Comparison of ENCODE assay signal across 14 mouse cellular contexts in genomic region chr19:16870501-16871191, GRCm38 (mm10). TPM values are rescaled to one million over a fixed set of nuclear protein-coding genes. Genes with fewer than 3 reads are reported as not detected.
DNase-seq lines count a peak whose midpoint lies in the region; ATAC-seq and TF ChIP-seq lines count a peak whose summit lies in the region.
"Had no signal": no experiment of that assay in that cellular context is flagged by ENCODE, and none has a peak within 500 bp of the region (broad histone marks: within the 10 kb centered on the region; RNA-seq: fewer than 3 reads in every experiment).

No protein-coding gene starts in this region.

- DNase-seq in forebrain, embryonic 11.5 days (ENCODE audit: low spot score), result peak; percentile 68
- DNase-seq in kidney, postnatal 4 days, result peak; percentile 20 to 23
- DNase-seq in brain, embryonic 14.5 days (ENCODE audit: low read depth), result peak; percentile 15
- DNase-seq in mesoderm, embryonic 11.5 days (ENCODE audit: low read depth, low spot score), result peak; percentile 24
- no peak for DNase-seq in gastrocnemius, postnatal 4 days (ENCODE audit: low spot score in 2 of 2)
- DNase-seq in lung, adult 2 months, result no peak

- TF ChIP-seq CTCF in brain, embryonic 14.5 days (IDR thresholded peaks at IDR 0.05; ENCODE audit: borderline replicate concordance, extremely low read depth, insufficient read depth, insufficient read length), result no peak
- TF ChIP-seq CTCF in lung, adult 2 months (IDR thresholded peaks at IDR 0.05; ENCODE audit: insufficient read depth, low read length), result no peak

- ATAC-seq in forebrain, embryonic 11.5 days (replicated peaks; ENCODE audit: low FRiP score), result no peak
- ATAC-seq in forebrain, embryonic 15.5 days (replicated peaks), result no peak
- ATAC-seq in kidney, embryonic 14.5 days (ENCODE audit: low FRiP score, low TSS enrichment), result no peak

- under 1% methylated on average over 28 of the region's 28 CpGs for WGBS in forebrain, embryonic 11.5 days
- 3% methylated on average over 28 of the region's 28 CpGs for WGBS in forebrain, embryonic 15.5 days
- WGBS in kidney, embryonic 14.5 days, result 1% methylated on average over 28 of the region's 28 CpGs
- WGBS in lung, adult 2 months, result 4% methylated on average over 28 of the region's 28 CpGs

- H3K27me3 ChIP-seq in forebrain, embryonic 11.5 days (ENCODE audit: control insufficient read depth, insufficient read depth, low read length), result peaks cover 73% of the 10 kb centered on the region
- H3K27me3 ChIP-seq in forebrain, embryonic 15.5 days, result peaks cover 63% of the 10 kb centered on the region
- peaks cover 84% of the 10 kb centered on the region for H3K27me3 ChIP-seq in kidney, embryonic 14.5 days (ENCODE audit: control insufficient read depth, insufficient read depth, low read length)

- no peak overlapping the region for H3K27ac ChIP-seq in forebrain, embryonic 11.5 days (ENCODE audit: low read depth, low read length)
- H3K27ac ChIP-seq in forebrain, embryonic 15.5 days (replicated peaks), result no peak overlapping the region
- H3K27ac ChIP-seq in kidney, embryonic 14.5 days (ENCODE audit: low read depth, low read length), result no peak overlapping the region
- H3K27ac ChIP-seq: liver, embryonic 15.5 days had no signal

- no peaks in the 10 kb centered on the region for H3K36me3 ChIP-seq in forebrain, embryonic 11.5 days (ENCODE audit: control insufficient read depth, insufficient read depth, low read length)
- H3K36me3 ChIP-seq in forebrain, embryonic 15.5 days, result no peaks in the 10 kb centered on the region
- no peaks in the 10 kb centered on the region for H3K36me3 ChIP-seq in kidney, embryonic 14.5 days (ENCODE audit: control insufficient read depth, insufficient read depth, low read length)
- H3K36me3 ChIP-seq: liver, embryonic 15.5 days had no signal

- H3K9me3 ChIP-seq in forebrain, embryonic 11.5 days (ENCODE audit: control insufficient read depth, low read length), result no peaks in the 10 kb centered on the region
- H3K9me3 ChIP-seq in forebrain, embryonic 15.5 days, result no peaks in the 10 kb centered on the region
- H3K9me3 ChIP-seq in kidney, embryonic 14.5 days (ENCODE audit: control insufficient read depth, low read length), result no peaks in the 10 kb centered on the region
- H3K9me3 ChIP-seq: liver, embryonic 15.5 days had no signal

- no peak overlapping the region for H3K9ac ChIP-seq in forebrain, embryonic 11.5 days (ENCODE audit: low read length)
- H3K9ac ChIP-seq in forebrain, embryonic 15.5 days (replicated peaks), result no peak overlapping the region
- H3K9ac ChIP-seq in kidney, embryonic 14.5 days (ENCODE audit: low read depth, low read length), result no peak overlapping the region
- H3K9ac ChIP-seq: liver, embryonic 15.5 days had no signal

- H3K4me3 ChIP-seq in forebrain, embryonic 11.5 days (ENCODE audit: low read depth, low read length), result no peak overlapping the region
- no peak overlapping the region for H3K4me3 ChIP-seq in forebrain, embryonic 15.5 days
- H3K4me3 ChIP-seq in kidney, embryonic 14.5 days (ENCODE audit: low read length), result no peak overlapping the region
- H3K4me3 ChIP-seq in lung, adult 2 months (replicated peaks; ENCODE audit: extremely low read depth, low read depth, low read length), result no peak overlapping the region
- H3K4me3 ChIP-seq: liver, embryonic 15.5 days had no signal

- no peak overlapping the region for H3K4me2 ChIP-seq in forebrain, embryonic 11.5 days (ENCODE audit: low read depth, low read length, severe bottlenecking)
- H3K4me2 ChIP-seq in forebrain, embryonic 15.5 days (replicated peaks), result no peak overlapping the region
- H3K4me2 ChIP-seq in kidney, embryonic 14.5 days (replicated peaks; ENCODE audit: low read depth, low read length), result no peak overlapping the region
- H3K4me2 ChIP-seq: liver, embryonic 15.5 days had no signal

- no peak for TF ChIP-seq POLR2A in brain, embryonic 14.5 days (IDR thresholded peaks at IDR 0.05; ENCODE audit: borderline replicate concordance, extremely low read depth, insufficient read depth, insufficient read length, poor library complexity, severe bottlenecking)
- TF ChIP-seq POLR2A in lung, adult 2 months (IDR thresholded peaks at IDR 0.05; ENCODE audit: borderline replicate concordance, extremely low read depth, low read depth, low read length), result no peak

- H3K4me1 ChIP-seq in forebrain, embryonic 11.5 days (replicated peaks; ENCODE audit: control insufficient read depth, insufficient read depth, low read length), result peaks cover 20% of the 10 kb centered on the region
- H3K4me1 ChIP-seq in forebrain, embryonic 15.5 days, result peaks cover 43% of the 10 kb centered on the region
- peaks cover 15% of the 10 kb centered on the region for H3K4me1 ChIP-seq in kidney, embryonic 14.5 days (ENCODE audit: control insufficient read depth, insufficient read depth, low read length)
- H3K4me1 ChIP-seq in lung, adult 2 months (ENCODE audit: control insufficient read depth, insufficient read depth, low read length), result peaks cover 9% of the 10 kb centered on the region

RNA-seq across cellular contexts. Expression of gene Foxb2, which starts 3.0 kb away (rescaled TPM):
- 0.84 and 0.95 TPM in 2 replicates for polyA plus RNA-seq in forebrain, embryonic 11.5 days (2014; fragmentation: Nextera tagmentation; extraction: Ambion mirVana)
- 0.11 TPM in 1 of 2 replicates, not detected in the other for polyA plus RNA-seq in forebrain, embryonic 15.5 days (2015; fragmentation: Nextera tagmentation; extraction: Ambion mirVana)
- not detected in 2 replicates for polyA plus RNA-seq in kidney, embryonic 14.5 days (2014; fragmentation: Nextera tagmentation; extraction: Ambion mirVana)
- polyA plus RNA-seq in brain, embryonic 14.5 days (2012; rRNA removed), result 0.54 and 2.1 TPM in 2 replicates
- not detected for total RNA-seq in gastrocnemius, postnatal 4 days (2021)
- polyA plus RNA-seq in lung, adult 2 months (2012; rRNA removed), result not detected in 2 replicates
- total RNA-seq: common myeloid progenitor, adult 5-6 weeks; heart, postnatal 25 days; layer of hippocampus, postnatal 25 days; megakaryocyte-erythroid progenitor cell, adult 5-6 weeks had no signal
- polyA plus RNA-seq: liver, embryonic 15.5 days; stomach, embryonic 14.5 days had no signal

Comparison
In these comparisons a context has a peak if more than half of its experiments do, and no peak if none do; other contexts are left out.
1. DNase-seq: peak in forebrain, embryonic 11.5 days (single experiment), kidney, postnatal 4 days (2 of 2), brain, embryonic 14.5 days (single experiment) and mesoderm, embryonic 11.5 days (single experiment); none in gastrocnemius, postnatal 4 days (0 of 2) and lung, adult 2 months (single experiment).